Mouse (Mus musculus) heart, postnatal 0 days (tissue): Measurements from ENCODE around the gene Aplnr. TPM values are rescaled to one million over a fixed set of nuclear protein-coding genes. Genes with fewer than 3 reads are reported as not detected.

ENCODE experiments used
- ATAC-seq: fragments of 200-750 bp; cut with Nextera tagmentation; 2 replicates; pipeline ENCODE4 v1.8.0; 2017; ENCODE audit warnings: low read depth, moderate number of reproducible peaks, moderate library complexity; ENCODE audit not compliant: insufficient read depth
- DNase-seq: peaks from one replicate; pipeline ENCODE4 v3.0.0-alpha.2; 2016; ENCODE audit warnings: low spot score
- H3K27ac ChIP-seq: fragments of 300-500 bp; sonication (generic); 2 replicates; pipeline ENCODE4 v1.5.1; 2014; ENCODE audit warnings: low read depth, mild to moderate bottlenecking
- H3K27me3 ChIP-seq: fragments of 300-500 bp; sonication (generic); 2 replicates; pipeline ENCODE4 v1.6.1; 2014; ENCODE audit warnings: low read length, mixed read lengths; ENCODE audit not compliant: control insufficient read depth, insufficient read depth
- H3K36me3 ChIP-seq: fragments of 300-500 bp; sonication (generic); replicated peaks from 2 replicates; pipeline ENCODE4 v1.6.1; 2014; ENCODE audit warnings: low read length, mixed read lengths; ENCODE audit not compliant: control insufficient read depth, insufficient read depth
- H3K4me1 ChIP-seq: fragments of 300-500 bp; sonication (generic); 2 replicates; pipeline ENCODE4 v1.6.1; 2014; ENCODE audit warnings: antibody characterized with exemption; ENCODE audit not compliant: control insufficient read depth, insufficient read depth
- H3K4me2 ChIP-seq: fragments of 300-500 bp; sonication (generic); 2 replicates; pipeline ENCODE4 v1.6.1; 2014; ENCODE audit warnings: low read depth, mild to moderate bottlenecking, low read length, moderate library complexity
- H3K4me3 ChIP-seq: fragments of 300-500 bp; sonication (generic); 2 replicates; pipeline ENCODE4 v1.5.1; 2014; ENCODE audit warnings: low read depth, low read length
- H3K9ac ChIP-seq: fragments of 300-500 bp; sonication (generic); replicated peaks from 2 replicates; pipeline ENCODE4 v1.6.1; 2014; ENCODE audit warnings: low read depth, low read length, mixed read lengths
- H3K9me3 ChIP-seq: fragments of 300-500 bp; sonication (generic); replicated peaks from 2 replicates; pipeline ENCODE4 v1.6.1; 2016; ENCODE audit warnings: low read length; ENCODE audit not compliant: control insufficient read depth
- CTCF ChIP-seq: IDR thresholded peaks from 2 replicates; pipeline ENCODE4 v1.5.1; 2016; ENCODE audit warnings: antibody characterized with exemption, control low read depth, low read depth
- EP300 ChIP-seq: IDR thresholded peaks from 2 replicates; pipeline ENCODE4 v1.6.1; 2016; ENCODE audit warnings: antibody characterized with exemption, low read depth
- WGBS: fragments of 180-500 bp; shearing (Covaris S2); extraction: QIAGEN DNeasy Blood & Tissue Kit; methylation state at CpG from one replicate; pipeline ENCODE4 v1.1.7; 2014; 5-methylcytosine and 5-hydroxymethylcytosine counted together
- polyA plus RNA-seq: library from polyadenylated mRNA; unstranded; fragments of >200 nt; fragmentation: Nextera tagmentation; extraction: Ambion mirVana; gene quantifications from 2 replicates; pipeline ENCODE4 v1.2.1, GENCODE M21; 2015
- total RNA-seq: library from RNA; depleted of rRNA; stranded (reverse); fragments of >200 nt; gene quantifications from 2 replicates; pipeline ENCODE4 v1.2.3, GENCODE M21; 2014; ENCODE audit warnings: low replicate concordance

The Aplnr gene
- total and polyA plus RNA-seq, 2 experiments from 2014 or later = 47.7 to 59.0 TPM

DNA sequence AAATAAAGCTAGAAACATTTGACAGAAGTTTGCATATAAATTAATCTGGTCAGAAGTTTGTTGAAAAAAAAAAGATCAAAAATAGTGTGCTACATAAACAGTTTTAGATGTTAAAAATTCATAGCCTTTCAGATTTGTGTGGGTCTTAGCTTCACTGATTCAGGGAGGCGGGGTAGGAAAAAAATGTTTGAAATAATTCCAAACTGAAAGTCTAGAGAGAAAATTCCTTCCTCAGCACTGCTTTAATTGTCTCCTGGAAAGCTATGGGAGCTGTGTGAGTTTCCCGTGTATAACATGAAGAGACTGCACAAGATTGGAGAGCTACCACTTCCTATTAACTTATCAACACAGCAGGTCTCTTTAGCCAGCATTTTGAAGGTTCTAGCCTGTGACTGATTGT is 11.5 kb downstream of the Aplnr start:
- no peaks in the 10 kb centered on the region for H3K9me3 ChIP-seq
- no peaks in the 10 kb centered on the region for H3K4me1 ChIP-seq
- ATAC-seq = no peak
- H3K4me3 ChIP-seq = no peak overlapping the region
- H3K4me2 ChIP-seq = no peak overlapping the region
- WGBS = 60% methylated on average over 2 of the region's 2 CpGs
- H3K9ac ChIP-seq = no peak overlapping the region
- H3K27me3 ChIP-seq = no peaks in the 10 kb centered on the region
- TF ChIP-seq EP300 (no peak), CTCF (no peak)
- H3K36me3 ChIP-seq = no peaks in the 10 kb centered on the region
- H3K27ac ChIP-seq = no peak overlapping the region
- no peak for DNase-seq

- no peak for TF ChIP-seq CTCF
- TF ChIP-seq EP300 = no peak
- ATAC-seq (no peak), DNase-seq (no peak)
- WGBS = 69% methylated on average over 1 of the region's 1 CpGs
- H3K9me3 ChIP-seq = no peaks in the 10 kb centered on the region
- no peaks in the 10 kb centered on the region for H3K27me3 ChIP-seq
- no peak overlapping the region for H3K4me3 ChIP-seq
- no peaks in the 10 kb centered on the region for H3K36me3 ChIP-seq
- no peak overlapping the region for H3K4me2 ChIP-seq
- H3K9ac ChIP-seq = no peak overlapping the region
- H3K4me1 ChIP-seq = no peaks in the 10 kb centered on the region
- no peak overlapping the region for H3K27ac ChIP-seq
Observed at GRCm38 (mm10) chr2:85150373-85150772, 14.3 kb downstream of the Aplnr start.

GRCm38 (mm10) chr2:85151233-85151632 is 15.2 kb downstream of the Aplnr start:
- Histone ChIP-seq H3K9ac (no peak overlapping the region), H3K27ac (no peak overlapping the region), H3K36me3 (no peaks in the 10 kb centered on the region), H3K4me2 (no peak overlapping the region), H3K27me3 (no peaks in the 10 kb centered on the region), H3K4me1 (no peaks in the 10 kb centered on the region), H3K9me3 (no peaks in the 10 kb centered on the region), H3K4me3 (no peak overlapping the region)
- WGBS = 76% methylated on average over 2 of the region's 2 CpGs
- no peak for TF ChIP-seq CTCF
- TF ChIP-seq EP300 = no peak
- no peak for ATAC-seq
- no peak for DNase-seq

- Histone ChIP-seq H3K27ac (no peak overlapping the region), H3K27me3 (no peaks in the 10 kb centered on the region), H3K4me2 (no peak overlapping the region), H3K9ac (no peak overlapping the region), H3K36me3 (no peaks in the 10 kb centered on the region), H3K9me3 (no peaks in the 10 kb centered on the region), H3K4me1 (no peaks in the 10 kb centered on the region), H3K4me3 (no peak overlapping the region)
- DNase-seq = no peak
- 71% methylated on average over 9 of the region's 9 CpGs for WGBS
- TF ChIP-seq CTCF (no peak), EP300 (no peak)
- no peak for ATAC-seq
Observed at GRCm38 (mm10) chr2:85155334-85155733, 19.3 kb downstream of the Aplnr start.

DNA sequence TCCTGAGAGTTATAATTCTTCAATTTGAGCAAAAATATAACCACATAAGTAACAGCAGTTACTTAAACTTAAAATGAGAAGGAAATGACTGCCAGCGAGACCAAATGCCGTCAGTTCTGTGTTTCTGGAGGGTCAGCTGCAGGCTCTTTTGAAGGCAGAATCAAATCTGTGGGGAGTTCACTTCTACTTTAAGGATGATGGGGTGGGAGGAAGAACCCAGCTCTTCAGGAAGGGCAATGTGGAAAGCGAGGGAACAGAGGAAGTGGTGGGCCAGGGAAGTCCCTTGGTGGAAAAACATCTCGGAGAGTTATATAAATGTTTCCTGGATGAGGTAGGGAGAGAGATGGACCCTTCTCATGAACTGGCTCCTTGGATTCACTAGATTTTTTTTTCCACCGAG is 20.1 kb downstream of the Aplnr start:
- DNase-seq = no peak
- no peak for ATAC-seq
- Histone ChIP-seq H3K27me3 (no peaks in the 10 kb centered on the region), H3K9ac (no peak overlapping the region), H3K36me3 (no peaks in the 10 kb centered on the region), H3K4me2 (no peak overlapping the region), H3K4me3 (no peak overlapping the region), H3K27ac (no peak overlapping the region), H3K4me1 (no peaks in the 10 kb centered on the region), H3K9me3 (no peaks in the 10 kb centered on the region)
- 69% methylated on average over 5 of the region's 5 CpGs for WGBS
- TF ChIP-seq EP300 = no peak
- TF ChIP-seq CTCF = no peak

DNA sequence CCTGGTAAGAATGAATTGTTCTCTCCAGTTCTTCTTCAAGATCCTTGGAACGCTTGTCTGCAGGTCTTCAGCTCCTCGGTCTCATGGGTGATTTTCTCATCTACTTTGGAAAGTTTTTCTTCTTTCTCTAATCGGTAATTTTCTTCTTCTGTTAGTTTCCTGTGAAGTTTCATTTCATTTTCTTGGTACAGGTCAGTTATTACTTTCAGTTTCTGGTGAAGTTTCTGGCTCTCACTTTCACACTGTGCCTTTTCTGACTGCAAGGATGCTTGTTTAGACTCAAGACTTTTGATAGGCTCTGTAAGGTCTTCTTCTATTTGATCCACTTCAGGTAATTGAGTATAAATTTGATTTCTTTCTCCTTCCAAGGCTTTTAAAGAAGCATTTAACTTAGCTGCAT is 21.4 kb downstream of the Aplnr start:
- ATAC-seq (no peak), DNase-seq (no peak)
- no peaks in the 10 kb centered on the region for H3K4me1 ChIP-seq
- H3K27ac ChIP-seq = no peak overlapping the region
- no peaks in the 10 kb centered on the region for H3K36me3 ChIP-seq
- TF ChIP-seq EP300 (no peak), CTCF (no peak)
- H3K9ac ChIP-seq = no peak overlapping the region
- no peak overlapping the region for H3K4me2 ChIP-seq
- WGBS = 77% methylated on average over 3 of the region's 3 CpGs
- no peaks in the 10 kb centered on the region for H3K27me3 ChIP-seq
- no peaks in the 10 kb centered on the region for H3K9me3 ChIP-seq
- no peak overlapping the region for H3K4me3 ChIP-seq
